Mouse (Mus musculus) megakaryocyte-erythroid progenitor cell, adult 5-6 weeks (primary cell): ENCODE measurements around the gene Gatad2b. TPM values are rescaled to one million over a fixed set of nuclear protein-coding genes. Genes with fewer than 3 reads are reported as not detected.
"Not testable (repeated sequence)": the region's sequence is repeated elsewhere in the genome, so short reads cannot be mapped to it uniquely, and the experiment has no call there.

Experiments used
- ATAC-seq: replicated peaks from 2 replicates; pipeline ENCODE4 v1.8.0; 2016; ENCODE audit warnings: mild to moderate bottlenecking, inconsistent platforms; ENCODE audit not compliant: severe bottlenecking, poor library complexity, low FRiP score, low TSS enrichment
- total RNA-seq, 2 experiments: library from RNA; stranded (forward) in 1 of 2; stranded (reverse) in 1 of 2; fragments of 200-1000, 215-1000 nt in 1 of 2; fragments of >200 nt in 1 of 2; fragmentation: Nextera tagmentation in 1 of 2; gene quantifications; 2 replicates each; pipeline ENCODE4 v1.2.3; 2014 to 2017

Gene Gatad2b
- total RNA-seq, 2 experiments from 2014 or later: 28.5 to 65.5 TPM

- peak; percentile 77 for ATAC-seq
Observed at GRCm38 (mm10) chr3:90265034-90265931, 27.7 kb upstream of the Gatad2b start, which contains the start of gene Dennd4b. Gene Dennd4b, plus strand, starts transcription at chr3:90265185.

- peak; percentile 33 for ATAC-seq
Observed at GRCm38 (mm10) chr3:90265932-90266741, 26.8 kb upstream of the Gatad2b start.

- ATAC-seq: no peak
Observed at GRCm38 (mm10) chr3:90266901-90267775, 25.8 kb upstream of the Gatad2b start.

GRCm38 (mm10) chr3:90268190-90268589 lies 24.8 kb upstream of the Gatad2b start:
- ATAC-seq: no peak

GRCm38 (mm10) chr3:90268971-90269370 lies 24.0 kb upstream of the Gatad2b start:
- no peak for ATAC-seq

GRCm38 (mm10) chr3:90270784-90271183 lies 22.2 kb upstream of the Gatad2b start:
- no peak for ATAC-seq

GRCm38 (mm10) chr3:90272170-90272569 lies 20.8 kb upstream of the Gatad2b start:
- ATAC-seq: no peak

GRCm38 (mm10) chr3:90273855-90274254 lies 19.1 kb upstream of the Gatad2b start:
- no peak for ATAC-seq

GRCm38 (mm10) chr3:90275286-90275685 lies 17.7 kb upstream of the Gatad2b start:
- ATAC-seq: no peak

GRCm38 (mm10) chr3:90276858-90277257 lies 16.1 kb upstream of the Gatad2b start:
- no peak for ATAC-seq

GRCm38 (mm10) chr3:90277793-90278192 lies 15.2 kb upstream of the Gatad2b start:
- no peak for ATAC-seq

GRCm38 (mm10) chr3:90278211-90278610 lies 14.8 kb upstream of the Gatad2b start:
- no peak for ATAC-seq

GRCm38 (mm10) chr3:90279216-90279615 lies 13.8 kb upstream of the Gatad2b start:
- no peak for ATAC-seq

GRCm38 (mm10) chr3:90279743-90280142 lies 13.2 kb upstream of the Gatad2b start:
- ATAC-seq: no peak

- no peak for ATAC-seq
Observed at GRCm38 (mm10) chr3:90280708-90281107, 12.3 kb upstream of the Gatad2b start.

GRCm38 (mm10) chr3:90284150-90284549 lies 8.8 kb upstream of the Gatad2b start:
- ATAC-seq: no peak

- not testable (repeated sequence) for ATAC-seq
Observed at GRCm38 (mm10) chr3:90289403-90289802, 3.6 kb upstream of the Gatad2b start.

GRCm38 (mm10) chr3:90290602-90291001 lies 2.4 kb upstream of the Gatad2b start:
- no peak for ATAC-seq

GRCm38 (mm10) chr3:90291982-90292344 lies 1.0 kb upstream of the Gatad2b start:
- no peak for ATAC-seq
